Mouse (Mus musculus) thymus, adult 2 months (tissue): Measurements from ENCODE around the gene Ly6g6d.
"Not testable (repeated sequence)": the region's sequence is repeated elsewhere in the genome, so short reads cannot be mapped to it uniquely, and the experiment has no call there.

ENCODE experiments used
- CTCF ChIP-seq: fragments of 200-500 bp; IDR thresholded peaks from 2 replicates; pipeline ENCODE4 v1.5.1; 2012; ENCODE audit warnings: mild to moderate bottlenecking, control low read depth, low read length, moderate library complexity, borderline replicate concordance; ENCODE audit not compliant: control insufficient read depth, poor library complexity, insufficient read depth; ENCODE audit errors: extremely low read depth
- POLR2A ChIP-seq: fragments of 200-500 bp; IDR thresholded peaks from 2 replicates; pipeline ENCODE4 v1.6.1; 2012; ENCODE audit warnings: mild to moderate bottlenecking, low read length, control low read depth, moderate library complexity; ENCODE audit not compliant: control insufficient read depth, poor library complexity, insufficient read depth; ENCODE audit errors: extremely low read depth

- not testable (repeated sequence) for TF ChIP-seq CTCF, POLR2A
Measured at GRCm38 (mm10) chr17:35123287-35123686, 45.4 kb upstream of the Ly6g6d start.
